Mouse (Mus musculus): ENCODE results near the gene Prx. TPM values are rescaled to one million over a fixed set of nuclear protein-coding genes. Genes with fewer than 3 reads are reported as not detected.

Prx gene
- total and polyA plus RNA-seq, 3 experiments = 0.17 to 0.41 (median 0.21) TPM

DNA sequence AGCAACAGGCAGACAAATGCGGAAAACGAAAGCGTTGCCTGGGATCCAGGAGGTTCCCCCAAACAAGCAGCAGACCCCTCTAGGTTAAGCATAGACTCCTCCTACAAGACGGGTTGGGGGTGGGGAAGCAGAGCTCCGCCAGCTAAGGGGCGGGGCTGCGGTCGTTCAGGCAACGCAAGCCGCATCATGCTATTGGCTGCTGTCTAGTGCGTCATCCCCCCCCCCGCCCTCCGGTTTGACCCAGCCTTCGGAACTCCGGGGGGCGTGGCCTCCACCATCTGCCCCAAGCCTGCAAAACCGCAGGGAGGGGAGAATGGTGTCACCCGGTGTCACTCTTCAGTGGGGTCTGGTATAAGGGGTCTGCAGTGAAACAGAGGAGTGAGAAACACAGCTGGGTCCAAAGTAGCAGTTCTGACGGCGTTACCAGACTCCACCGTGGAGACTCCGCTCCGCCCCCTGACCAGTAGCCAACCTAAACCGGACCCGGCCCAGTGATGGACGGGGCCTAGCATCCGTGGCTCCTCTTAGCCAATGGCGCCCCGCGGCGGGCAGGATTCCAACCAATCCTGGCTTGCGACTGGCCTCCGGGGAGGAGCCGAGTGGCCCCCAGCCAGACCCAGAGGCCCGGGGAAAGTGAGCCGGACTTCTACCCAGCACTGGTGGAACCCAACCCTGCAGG, 25.8 kb upstream of the Prx start, which contains the start of gene Sertad3:
Gene Sertad3, plus strand, starts transcription at position 613 of the 679 bp plus-strand sequence.
- dilution Hi-C loops (cut with MboI; ENCODE audit: extremely low pct_ligation_motif_present, extremely low pct_unique_long_range_greater_than_20kb, low sequenced_read_pairs) (no loop called here), in situ Hi-C loops (cut with MboI; ENCODE audit: low pct_ligation_motif_present, low pct_unique_long_range_greater_than_20kb, low sequenced_read_pairs) (no loop called here)
- Histone ChIP-seq H3K27me3 (replicated peaks) (no peaks in the 10 kb centered on the region), H3K79me2 (replicated peaks; ENCODE audit: control insufficient read depth, extremely low read depth, insufficient read depth, poor library complexity, severe bottlenecking) (no peaks in the 10 kb centered on the region), H3K9me3 (replicated peaks; ENCODE audit: low read length) (no peaks in the 10 kb centered on the region), H3K4me1 (ENCODE audit: control insufficient read depth in 1 of 2, insufficient read depth in 2 of 2) (peaks cover 4 to 16% of the 10 kb centered on the region in 2 experiments; a peak in 3 of 4 replicates), H3K9ac (ENCODE audit: insufficient read depth, low read depth) (peak within 1 kb of the TSS; percentile 90), H3K4me3 (replicated peaks in 1 of 3; ENCODE audit: low read depth in 2 of 3, low read length in 2 of 3, poor library complexity in 1 of 3) (peak within 1 kb of the TSS; percentile 74 to 99 (median 85)), H3K27ac (ENCODE audit: insufficient read depth, low read depth) (peak within 1 kb of the TSS; percentile 50), H3K36me3 (replicated peaks in 1 of 2; ENCODE audit: control insufficient read depth in 1 of 2, insufficient read depth in 1 of 2, low read length in 1 of 2) (peaks cover 0 to 12% of the 10 kb centered on the region in 2 experiments), H3K4me2 (ENCODE audit: insufficient read depth, low read depth, poor library complexity, severe bottlenecking) (peak within 1 kb of the TSS; percentile 98)
- TF ChIP-seq TBP (conservative IDR thresholded peaks at IDR 0.05; ENCODE audit: low read depth, low read length) (peak; percentile 48; the same call in 1 of the 2 replicates), MAZ (IDR thresholded peaks at IDR 0.05; ENCODE audit: low read depth, low read length) (peak; percentile 74), ELF1 (IDR thresholded peaks at IDR 0.05; ENCODE audit: low read depth, low read length) (peak; percentile 38; the same call in 1 of the 2 replicates), HCFC1 (IDR thresholded peaks at IDR 0.05; ENCODE audit: low read depth, low read length) (peak; percentile 32; the same call in 1 of the 2 replicates), CHD2 (IDR thresholded peaks at IDR 0.05; ENCODE audit: low read length) (peak; percentile 76), SIN3A (IDR thresholded peaks at IDR 0.05; ENCODE audit: low read length) (0 out of 2 replicates have a peak, but pooled peaks have one; percentile 62), POLR2A (IDR thresholded peaks at IDR 0.05; ENCODE audit: low read depth, low read length) (peak; percentile 51), TCF12 (IDR thresholded peaks at IDR 0.05; ENCODE audit: low read depth, low read length) (peak; percentile 19; the same call in 1 of the 2 replicates), MAX (IDR thresholded peaks at IDR 0.05; ENCODE audit: low read length) (no peak), SMC3 (IDR thresholded peaks at IDR 0.05; ENCODE audit: low read depth, low read length) (no peak), ZNF384 (IDR thresholded peaks at IDR 0.05; ENCODE audit: low read depth, low read length) (no peak), MXI1 (IDR thresholded peaks at IDR 0.05; ENCODE audit: low read depth, low read length) (peak; percentile 76)
- peak; percentile 98 for DNase-seq (ENCODE audit: extremely low read depth)

DNA sequence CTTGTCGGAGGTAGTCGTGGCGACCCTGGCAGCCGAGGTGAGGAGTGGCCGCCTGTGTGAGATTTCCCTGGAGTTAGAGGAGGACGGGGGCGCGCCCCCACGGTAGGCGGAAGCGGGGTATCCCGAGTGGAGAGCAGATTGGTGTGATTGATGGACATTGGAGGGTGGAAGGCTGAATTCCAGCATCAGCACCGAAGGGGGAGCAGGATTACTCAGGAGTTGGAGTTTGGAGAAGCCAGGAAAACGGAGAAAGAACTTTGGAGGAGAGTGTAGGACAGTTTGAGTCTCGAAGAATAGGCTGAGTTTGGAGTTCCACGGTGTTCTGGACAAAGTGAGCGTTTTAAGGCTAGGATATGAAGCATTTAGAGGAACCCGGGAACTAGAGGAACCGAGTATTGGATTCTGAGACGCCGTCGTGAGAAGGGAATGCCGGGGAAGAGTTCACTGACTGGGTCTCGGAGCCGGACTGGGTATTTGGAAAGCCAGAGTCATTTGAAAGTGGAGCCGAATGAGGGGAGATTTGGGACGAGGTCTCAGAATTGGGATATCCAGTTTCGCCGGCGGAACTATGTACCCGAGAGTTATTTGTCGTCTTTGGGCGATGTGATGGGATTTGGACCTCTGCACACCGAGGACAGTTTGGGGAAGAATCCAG, 25.2 kb upstream of the Prx start:
- DNase-seq (ENCODE audit: extremely low read depth) = no peak
- peaks cover 9 to 23% of the 10 kb centered on the region in 2 experiments for H3K4me1 ChIP-seq (ENCODE audit: control insufficient read depth in 1 of 2, insufficient read depth in 2 of 2)

More for the DNA sequence above, 25.2 kb upstream of the Prx start:
- peak overlapping the region; percentile 50 for H3K27ac ChIP-seq (ENCODE audit: insufficient read depth, low read depth)
- H3K9me3 ChIP-seq (replicated peaks; ENCODE audit: low read length) = no peaks in the 10 kb centered on the region
- no peaks in the 10 kb centered on the region for H3K79me2 ChIP-seq (replicated peaks; ENCODE audit: control insufficient read depth, extremely low read depth, insufficient read depth, poor library complexity, severe bottlenecking)
- H3K9ac ChIP-seq (ENCODE audit: insufficient read depth, low read depth) = peak overlapping the region; percentile 51
- H3K4me3 ChIP-seq (replicated peaks in 1 of 3; ENCODE audit: low read depth in 2 of 3, low read length in 2 of 3, poor library complexity in 1 of 3) = peak overlapping the region; percentile 74 to 99 (median 85)
- TF ChIP-seq CTCF (conservative IDR thresholded peaks at IDR 0.05 in 1 of 2, IDR thresholded peaks at IDR 0.05 in 1 of 2; ENCODE audit: low read depth in 2 of 2, low read length in 2 of 2) = no peak
- TF ChIP-seq UBTF (IDR thresholded peaks at IDR 0.05; ENCODE audit: low read depth, low read length) = peak; percentile 70; the same call in 1 of the 2 replicates
- TF ChIP-seq RCOR1 (conservative IDR thresholded peaks at IDR 0.05; ENCODE audit: low read depth, low read length) = no peak
- peak; percentile 39; the same call in 1 of the 2 replicates for TF ChIP-seq NELFE (IDR thresholded peaks at IDR 0.05; ENCODE audit: low read depth, low read length)
- no peak; the same call in 1 of the 2 replicates for TF ChIP-seq POLR2A (IDR thresholded peaks at IDR 0.05; ENCODE audit: low read depth, low read length)
- peak overlapping the region; percentile 86 for H3K4me2 ChIP-seq (ENCODE audit: insufficient read depth, low read depth, poor library complexity, severe bottlenecking)
- peaks cover 0 to 12% of the 10 kb centered on the region in 2 experiments for H3K36me3 ChIP-seq (replicated peaks in 1 of 2; ENCODE audit: control insufficient read depth in 1 of 2, insufficient read depth in 1 of 2, low read length in 1 of 2)
- H3K27me3 ChIP-seq (replicated peaks) = no peaks in the 10 kb centered on the region
- dilution Hi-C loops (cut with MboI; ENCODE audit: extremely low pct_ligation_motif_present, extremely low pct_unique_long_range_greater_than_20kb, low sequenced_read_pairs) (no loop called here), in situ Hi-C loops (cut with MboI; ENCODE audit: low pct_ligation_motif_present, low pct_unique_long_range_greater_than_20kb, low sequenced_read_pairs) (no loop called here)
